Mouse (Mus musculus): ENCODE measurements around the gene Fgf12. TPM values are rescaled to one million over a fixed set of nuclear protein-coding genes. Genes with fewer than 3 reads are reported as not detected.

Gene Fgf12
- polyA plus RNA-seq, 1 experiment from 2014 or later, result not detected

- Histone ChIP-seq H3K36me3 (ENCODE audit: control insufficient read depth, insufficient read depth) (no peaks in the 10 kb centered on the region), H3K9me3 (replicated peaks; ENCODE audit: control insufficient read depth, low read length) (no peaks in the 10 kb centered on the region), H3K4me2 (ENCODE audit: low read depth, low read length) (no peak overlapping the region), H3K27ac (ENCODE audit: low read length) (no peak overlapping the region), H3K4me1 (ENCODE audit: control insufficient read depth, low read depth, low read length) (no peaks in the 10 kb centered on the region), H3K9ac (ENCODE audit: low read depth, low read length) (no peak overlapping the region), H3K4me3 (ENCODE audit: low read depth, low read length) (no peak overlapping the region), H3K27me3 (ENCODE audit: control insufficient read depth, insufficient read depth, low read depth, low read length) (no peaks in the 10 kb centered on the region)
- 53% methylated on average over 7 of the region's 7 CpGs for WGBS (ENCODE audit: insufficient replicate concordance)
- ATAC-seq (ENCODE audit: low read depth), result no peak
These were observed 344.6 kb downstream of the Fgf12 start for GRCm38 (mm10) chr16:28408294-28408693.

GRCm38 (mm10) chr16:28407892-28408291, 345.0 kb downstream of the Fgf12 start:
- no peaks in the 10 kb centered on the region for H3K27me3 ChIP-seq (ENCODE audit: control insufficient read depth, insufficient read depth, low read depth, low read length)
- no peak overlapping the region for H3K4me2 ChIP-seq (ENCODE audit: low read depth, low read length)
- WGBS (ENCODE audit: insufficient replicate concordance), result 45% methylated on average over 2 of the region's 2 CpGs
- no peak overlapping the region for H3K9ac ChIP-seq (ENCODE audit: low read depth, low read length)
- no peaks in the 10 kb centered on the region for H3K9me3 ChIP-seq (replicated peaks; ENCODE audit: control insufficient read depth, low read length)
- no peak for ATAC-seq (ENCODE audit: low read depth)
- no peak overlapping the region for H3K4me3 ChIP-seq (ENCODE audit: low read depth, low read length)
- H3K36me3 ChIP-seq (ENCODE audit: control insufficient read depth, insufficient read depth), result no peaks in the 10 kb centered on the region
- H3K4me1 ChIP-seq (ENCODE audit: control insufficient read depth, low read depth, low read length), result no peaks in the 10 kb centered on the region
- no peak overlapping the region for H3K27ac ChIP-seq (ENCODE audit: low read length)

GRCm38 (mm10) chr16:28404156-28404555, 348.7 kb downstream of the Fgf12 start:
- H3K4me1 ChIP-seq (ENCODE audit: control insufficient read depth, low read depth, low read length), result no peaks in the 10 kb centered on the region
- H3K27ac ChIP-seq (ENCODE audit: low read length), result no peak overlapping the region
- no peaks in the 10 kb centered on the region for H3K9me3 ChIP-seq (replicated peaks; ENCODE audit: control insufficient read depth, low read length)
- no peaks in the 10 kb centered on the region for H3K27me3 ChIP-seq (ENCODE audit: control insufficient read depth, insufficient read depth, low read depth, low read length)
- H3K4me2 ChIP-seq (ENCODE audit: low read depth, low read length), result no peak overlapping the region
- no peak overlapping the region for H3K4me3 ChIP-seq (ENCODE audit: low read depth, low read length)
- WGBS (ENCODE audit: insufficient replicate concordance), result 49% methylated on average over 1 of the region's 1 CpGs
- no peak for ATAC-seq (ENCODE audit: low read depth)
- H3K36me3 ChIP-seq (ENCODE audit: control insufficient read depth, insufficient read depth), result no peaks in the 10 kb centered on the region
- no peak overlapping the region for H3K9ac ChIP-seq (ENCODE audit: low read depth, low read length)

DNA sequence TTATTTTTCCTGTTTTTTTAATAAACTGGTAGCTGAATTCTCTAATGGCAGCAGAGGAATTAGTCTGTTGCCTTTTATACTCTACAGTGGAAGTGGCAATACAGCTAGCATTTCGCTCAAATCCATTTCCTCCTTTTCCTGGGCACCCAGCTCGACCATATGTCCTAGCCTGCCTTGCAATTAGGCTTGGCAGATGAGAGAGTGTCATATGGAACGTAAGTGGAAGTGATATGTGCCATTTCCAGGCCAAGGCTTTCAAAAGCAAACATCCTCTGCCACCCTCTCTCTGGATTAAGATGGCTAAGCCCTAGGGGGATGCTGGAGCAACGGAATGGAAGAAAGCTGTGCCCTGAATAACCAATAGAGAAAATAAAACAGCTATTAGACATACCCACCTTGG, 350.2 kb downstream of the Fgf12 start:
- no peak for ATAC-seq (ENCODE audit: low read depth)
- Histone ChIP-seq H3K36me3 (ENCODE audit: control insufficient read depth, insufficient read depth) (no peaks in the 10 kb centered on the region), H3K27ac (ENCODE audit: low read length) (no peak overlapping the region), H3K4me2 (ENCODE audit: low read depth, low read length) (no peak overlapping the region), H3K9me3 (replicated peaks; ENCODE audit: control insufficient read depth, low read length) (no peaks in the 10 kb centered on the region), H3K4me3 (ENCODE audit: low read depth, low read length) (no peak overlapping the region), H3K4me1 (ENCODE audit: control insufficient read depth, low read depth, low read length) (no peaks in the 10 kb centered on the region), H3K9ac (ENCODE audit: low read depth, low read length) (no peak overlapping the region), H3K27me3 (ENCODE audit: control insufficient read depth, insufficient read depth, low read depth, low read length) (no peaks in the 10 kb centered on the region)
- WGBS (ENCODE audit: insufficient replicate concordance), result 34% methylated on average over 4 of the region's 4 CpGs

- Histone ChIP-seq H3K9me3 (replicated peaks; ENCODE audit: control insufficient read depth, low read length) (no peaks in the 10 kb centered on the region), H3K4me1 (ENCODE audit: control insufficient read depth, low read depth, low read length) (no peaks in the 10 kb centered on the region), H3K4me3 (ENCODE audit: low read depth, low read length) (no peak overlapping the region), H3K4me2 (ENCODE audit: low read depth, low read length) (no peak overlapping the region), H3K9ac (ENCODE audit: low read depth, low read length) (no peak overlapping the region), H3K27me3 (ENCODE audit: control insufficient read depth, insufficient read depth, low read depth, low read length) (no peaks in the 10 kb centered on the region), H3K36me3 (ENCODE audit: control insufficient read depth, insufficient read depth) (no peaks in the 10 kb centered on the region), H3K27ac (ENCODE audit: low read length) (no peak overlapping the region)
- no peak for ATAC-seq (ENCODE audit: low read depth)
- 65% methylated on average over 5 of the region's 5 CpGs for WGBS (ENCODE audit: insufficient replicate concordance)
These were observed 361.6 kb downstream of the Fgf12 start for GRCm38 (mm10) chr16:28391283-28391682.

GRCm38 (mm10) chr16:28389114-28389513, 363.8 kb downstream of the Fgf12 start:
- WGBS (ENCODE audit: insufficient replicate concordance), result 49% methylated on average over 4 of the region's 4 CpGs
- ATAC-seq (ENCODE audit: low read depth), result no peak

GRCm38 (mm10) chr16:28374790-28375189, 378.1 kb downstream of the Fgf12 start:
- Histone ChIP-seq H3K27me3 (ENCODE audit: control insufficient read depth, insufficient read depth, low read depth, low read length) (no peaks in the 10 kb centered on the region), H3K4me2 (ENCODE audit: low read depth, low read length) (no peak overlapping the region), H3K9me3 (replicated peaks; ENCODE audit: control insufficient read depth, low read length) (no peaks in the 10 kb centered on the region), H3K9ac (ENCODE audit: low read depth, low read length) (no peak overlapping the region), H3K4me1 (ENCODE audit: control insufficient read depth, low read depth, low read length) (no peaks in the 10 kb centered on the region), H3K4me3 (ENCODE audit: low read depth, low read length) (no peak overlapping the region), H3K36me3 (ENCODE audit: control insufficient read depth, insufficient read depth) (no peaks in the 10 kb centered on the region), H3K27ac (ENCODE audit: low read length) (no peak overlapping the region)
- no peak for ATAC-seq (ENCODE audit: low read depth)
- 65% methylated on average over 2 of the region's 2 CpGs for WGBS (ENCODE audit: insufficient replicate concordance)

More at GRCm38 (mm10) chr16:28389114-28389513, 363.8 kb downstream of the Fgf12 start:
- no peaks in the 10 kb centered on the region for H3K36me3 ChIP-seq (ENCODE audit: control insufficient read depth, insufficient read depth)
- no peaks in the 10 kb centered on the region for H3K9me3 ChIP-seq (replicated peaks; ENCODE audit: control insufficient read depth, low read length)
- no peak overlapping the region for H3K4me3 ChIP-seq (ENCODE audit: low read depth, low read length)
- no peaks in the 10 kb centered on the region for H3K27me3 ChIP-seq (ENCODE audit: control insufficient read depth, insufficient read depth, low read depth, low read length)
- no peak overlapping the region for H3K27ac ChIP-seq (ENCODE audit: low read length)
- no peak overlapping the region for H3K9ac ChIP-seq (ENCODE audit: low read depth, low read length)
- no peak overlapping the region for H3K4me2 ChIP-seq (ENCODE audit: low read depth, low read length)
- no peaks in the 10 kb centered on the region for H3K4me1 ChIP-seq (ENCODE audit: control insufficient read depth, low read depth, low read length)

- H3K36me3 ChIP-seq (ENCODE audit: control insufficient read depth, insufficient read depth), result no peaks in the 10 kb centered on the region
- H3K4me1 ChIP-seq (ENCODE audit: control insufficient read depth, low read depth, low read length), result no peaks in the 10 kb centered on the region
- H3K27ac ChIP-seq (ENCODE audit: low read length), result no peak overlapping the region
- no peaks in the 10 kb centered on the region for H3K9me3 ChIP-seq (replicated peaks; ENCODE audit: control insufficient read depth, low read length)
- no peak overlapping the region for H3K4me2 ChIP-seq (ENCODE audit: low read depth, low read length)
- no peak for ATAC-seq (ENCODE audit: low read depth)
- H3K4me3 ChIP-seq (ENCODE audit: low read depth, low read length), result no peak overlapping the region
- H3K9ac ChIP-seq (ENCODE audit: low read depth, low read length), result no peak overlapping the region
- no peaks in the 10 kb centered on the region for H3K27me3 ChIP-seq (ENCODE audit: control insufficient read depth, insufficient read depth, low read depth, low read length)
These were observed 379.6 kb downstream of the Fgf12 start for GRCm38 (mm10) chr16:28373311-28373710.

DNA sequence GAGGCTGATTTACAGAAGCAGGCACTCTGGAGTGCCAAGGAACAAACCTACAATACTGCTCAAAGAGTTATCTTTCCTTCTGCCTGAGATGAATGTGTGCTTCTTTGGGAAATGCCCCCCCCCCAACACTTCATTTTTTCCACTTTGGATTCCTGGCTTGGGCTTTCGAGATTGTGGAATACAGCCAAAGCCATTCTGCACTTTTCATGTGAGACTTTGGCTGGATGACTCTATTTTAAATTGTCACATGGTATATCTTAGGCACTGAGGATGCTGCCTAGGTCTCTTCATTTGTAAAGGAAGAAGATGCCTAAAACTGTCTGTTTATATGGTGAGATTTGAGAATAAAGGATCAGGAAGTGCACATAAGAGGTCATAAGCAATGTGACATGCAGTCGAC, 402.2 kb downstream of the Fgf12 start:
- no peak for ATAC-seq (ENCODE audit: low read depth)
- Histone ChIP-seq H3K4me2 (ENCODE audit: low read depth, low read length) (no peak overlapping the region), H3K4me1 (ENCODE audit: control insufficient read depth, low read depth, low read length) (no peaks in the 10 kb centered on the region), H3K27me3 (ENCODE audit: control insufficient read depth, insufficient read depth, low read depth, low read length) (no peaks in the 10 kb centered on the region), H3K36me3 (ENCODE audit: control insufficient read depth, insufficient read depth) (no peaks in the 10 kb centered on the region), H3K27ac (ENCODE audit: low read length) (no peak overlapping the region), H3K4me3 (ENCODE audit: low read depth, low read length) (no peak overlapping the region), H3K9me3 (replicated peaks; ENCODE audit: control insufficient read depth, low read length) (no peaks in the 10 kb centered on the region), H3K9ac (ENCODE audit: low read depth, low read length) (no peak overlapping the region)
- 35% methylated on average over 2 of the region's 2 CpGs for WGBS (ENCODE audit: insufficient replicate concordance)

DNA sequence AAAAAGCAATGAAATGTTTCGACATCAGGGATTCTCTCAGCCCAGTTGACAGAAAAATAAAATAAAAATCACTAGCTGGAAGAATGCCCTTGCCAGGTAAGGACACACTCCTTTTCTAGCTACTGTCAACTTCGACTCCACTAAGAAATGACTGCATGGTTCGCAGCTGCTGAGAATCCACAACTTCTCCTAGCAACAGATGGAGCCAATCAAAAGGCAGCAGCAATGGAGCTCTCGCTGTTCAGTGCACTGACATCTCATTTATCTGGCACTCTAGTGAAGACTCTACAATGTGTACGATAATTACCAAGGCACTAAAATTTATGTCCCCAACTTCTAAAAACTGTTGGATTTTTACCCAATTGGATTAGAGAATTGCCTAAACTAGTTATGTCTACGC, 407.5 kb downstream of the Fgf12 start:
- no peak overlapping the region for H3K27ac ChIP-seq (ENCODE audit: low read length)
- ATAC-seq (ENCODE audit: low read depth), result no peak
- H3K27me3 ChIP-seq (ENCODE audit: control insufficient read depth, insufficient read depth, low read depth, low read length), result no peaks in the 10 kb centered on the region
- no peak overlapping the region for H3K4me2 ChIP-seq (ENCODE audit: low read depth, low read length)
- H3K36me3 ChIP-seq (ENCODE audit: control insufficient read depth, insufficient read depth), result no peaks in the 10 kb centered on the region
- no peak overlapping the region for H3K9ac ChIP-seq (ENCODE audit: low read depth, low read length)
- WGBS (ENCODE audit: insufficient replicate concordance), result 50% methylated on average over 6 of the region's 6 CpGs
- H3K4me3 ChIP-seq (ENCODE audit: low read depth, low read length), result no peak overlapping the region
- H3K9me3 ChIP-seq (replicated peaks; ENCODE audit: control insufficient read depth, low read length), result no peaks in the 10 kb centered on the region
- H3K4me1 ChIP-seq (ENCODE audit: control insufficient read depth, low read depth, low read length), result no peaks in the 10 kb centered on the region

All from liver, embryonic 16.5 days (tissue).